Mouse (Mus musculus) gastrocnemius, postnatal 4 days (tissue): ENCODE measurements around the gene Epx. TPM values are rescaled to one million over a fixed set of nuclear protein-coding genes. Genes with fewer than 3 reads are reported as not detected.

Source experiments
- DNase-seq, 2 experiments: peaks; one replicate each; pipeline ENCODE4 v3.0.0; 2021 to 2022; ENCODE audit warnings: low spot score in 2 of 2, mixed read lengths in 2 of 2
- total RNA-seq, 2 experiments: library from RNA; stranded (reverse); gene quantifications; 2 replicates each; pipeline ENCODE4 v1.2.3; 2021

Epx gene
- total RNA-seq, 2 experiments from 2014 or later = not detected

DNA sequence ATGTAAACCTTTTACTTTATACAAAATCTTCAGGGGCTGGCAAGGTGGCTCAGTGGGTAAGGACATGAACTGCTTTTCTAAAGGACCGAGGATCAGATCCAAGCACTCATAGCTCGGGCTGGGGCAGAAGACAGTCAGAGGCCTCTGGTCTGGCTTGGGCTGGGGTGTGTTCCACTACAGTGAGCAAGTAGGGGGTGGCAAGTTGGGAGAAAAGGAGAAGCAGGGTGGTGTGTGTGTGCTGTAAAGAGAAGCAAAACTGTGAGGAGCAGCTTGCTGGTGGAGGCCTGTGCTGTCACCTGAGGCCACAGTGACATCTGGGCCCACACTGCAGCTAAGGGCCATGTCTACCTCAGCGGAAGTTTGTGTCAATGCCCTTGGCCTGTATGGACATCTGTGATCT lies 33.9 kb downstream of the Epx start:
- no peak for DNase-seq

GRCm38 (mm10) chr11:87840676-87841075 lies 34.7 kb downstream of the Epx start:
- DNase-seq = no peak

DNA sequence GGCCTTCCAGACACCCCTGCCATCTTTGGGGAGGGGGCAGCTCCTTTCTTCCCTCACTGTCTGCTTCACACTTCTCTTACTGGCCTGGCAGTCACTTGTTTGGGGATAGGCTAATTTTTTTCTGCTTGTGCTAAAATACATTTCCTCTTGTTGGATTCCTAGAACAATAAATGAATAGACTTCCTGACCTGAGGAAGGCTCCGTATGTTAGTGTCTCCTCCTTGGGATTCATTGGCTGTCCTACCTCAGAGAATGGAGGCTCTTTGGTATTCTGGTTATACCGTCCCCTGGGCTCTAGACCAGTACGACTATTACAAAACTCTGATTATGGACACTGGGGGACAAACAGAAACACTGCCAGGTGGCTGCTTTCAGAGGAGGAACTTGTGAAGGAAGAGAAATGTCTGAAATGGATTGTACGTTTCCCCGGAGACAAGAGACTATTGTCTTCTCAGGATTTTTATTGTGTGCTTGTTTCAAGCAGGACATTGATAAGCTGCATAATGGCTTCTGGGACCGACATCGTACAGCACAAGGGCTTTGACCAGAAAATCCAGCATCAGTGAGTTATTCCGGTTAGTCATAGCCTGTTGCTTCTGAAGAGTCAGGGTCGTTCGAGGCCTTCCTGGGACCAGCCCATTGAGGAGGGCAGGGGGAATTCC lies 47.0 kb downstream of the Epx start, which contains the start of gene Lpo:
Gene Lpo (minus strand): TSS at position 51 of the 662 bp plus-strand sequence.
- DNase-seq = no peak

GRCm38 (mm10) chr11:87821502-87821901 lies 53.8 kb downstream of the Epx start:
- no peak for DNase-seq

DNA sequence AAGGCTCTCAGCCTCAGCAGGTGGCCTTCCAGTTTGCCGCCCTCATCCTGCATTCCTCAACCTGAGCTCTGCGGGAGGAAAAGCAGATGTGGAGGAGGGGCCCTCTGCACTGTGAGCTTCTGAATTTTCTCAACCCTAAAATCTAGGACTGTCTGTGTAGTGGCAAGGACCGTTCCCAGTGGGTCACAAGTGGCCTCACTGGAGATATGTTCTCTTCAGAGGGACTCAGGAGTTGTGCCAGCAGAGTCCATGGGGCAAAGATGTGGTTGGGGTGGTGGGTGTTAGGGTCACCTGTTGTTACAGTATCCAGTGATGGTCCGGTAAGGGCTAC lies 57.9 kb downstream of the Epx start:
- DNase-seq = no peak

DNA sequence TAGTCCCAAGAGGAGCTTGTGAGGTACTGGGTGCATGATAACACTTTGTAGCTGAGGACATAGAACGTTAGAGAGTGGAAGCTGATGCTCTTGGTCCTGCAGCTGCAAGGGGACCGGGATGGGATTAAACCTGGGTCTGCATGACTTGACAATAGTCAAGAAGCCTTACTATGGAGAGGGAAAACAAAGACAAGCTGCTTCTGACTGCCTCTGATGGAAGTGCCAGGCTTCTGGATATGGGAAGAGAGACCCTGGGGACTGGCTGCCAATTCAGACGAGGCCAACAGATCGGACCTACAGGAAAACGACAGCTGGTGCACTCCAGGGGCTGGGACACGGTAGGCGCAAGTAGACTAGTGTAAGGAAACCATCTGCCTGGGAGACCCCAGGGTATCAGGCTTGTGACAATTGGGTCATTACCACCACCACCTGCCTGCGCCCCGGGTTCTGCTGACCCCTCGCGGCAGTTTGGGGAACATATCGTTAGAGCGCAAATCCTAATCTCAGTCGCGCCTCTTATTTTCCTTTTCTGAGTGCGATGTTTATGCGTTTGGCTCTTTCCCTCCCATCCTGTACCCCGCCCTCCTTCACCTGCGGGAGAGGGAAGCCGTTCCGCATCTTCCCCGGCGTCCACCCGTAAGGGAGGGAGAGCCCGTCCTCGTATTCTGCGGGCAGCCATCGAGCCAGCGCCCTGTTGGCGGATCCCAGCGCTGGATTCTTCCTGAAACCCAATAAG lies 58.5 kb downstream of the Epx start:
- DNase-seq = peak in 1 of 2 experiments; percentile 31

- DNase-seq = no peak
Measured at GRCm38 (mm10) chr11:87814831-87815230, 60.5 kb downstream of the Epx start.

Other genes with a start within 250 kb of the Epx start
- under 1 TPM; 0.17 to 0.29 TPM for gene Rnf43, start 212.8 kb downstream of the Epx start, total RNA-seq
- 10 to 100 TPM; 52.1 to 55.5 TPM for gene Supt4a, start 138.0 kb downstream of the Epx start, total RNA-seq
- gene Tspoap1, start 115.0 kb downstream of the Epx start, total RNA-seq = under 1 TPM; 0.18 to 0.39 TPM
- gene Mpo, start 82.0 kb downstream of the Epx start, total RNA-seq = under 1 TPM; 0.34 to 0.93 TPM
- not detected for gene Lpo, start 47.2 kb downstream of the Epx start, total RNA-seq
- gene Mks1, start 22.3 kb downstream of the Epx start, total RNA-seq = 1 to 10 TPM; 5.3 to 6.6 TPM
- not detected for gene Olfr462, start 16.7 kb upstream of the Epx start, total RNA-seq
- not detected for gene Olfr463, start 21.9 kb upstream of the Epx start, total RNA-seq
- not detected for gene Olfr464, start 45.4 kb upstream of the Epx start, total RNA-seq
- gene Dynll2, start 112.0 kb upstream of the Epx start, total RNA-seq = 100 to 1,000 TPM; 113 to 114 TPM
- 100 to 1,000 TPM; 171 to 215 TPM for gene Srsf1, start 171.8 kb upstream of the Epx start, total RNA-seq
- gene Vezf1, start 192.7 kb upstream of the Epx start, total RNA-seq = 10 to 100 TPM; 39.5 to 44.8 TPM
- gene Cuedc1, start 222.5 kb upstream of the Epx start, total RNA-seq = 10 to 100 TPM; 47.4 to 53.8 TPM